Mouse (Mus musculus) forebrain, embryonic 15.5 days (tissue): Measurements from ENCODE around the gene Dupd1. TPM values are rescaled to one million over a fixed set of nuclear protein-coding genes. Genes with fewer than 3 reads are reported as not detected.

Experiments
- ATAC-seq: fragments of 200-750 bp; cut with Nextera tagmentation; replicated peaks from 2 replicates; pipeline ENCODE4 v1.8.0; 2017; ENCODE audit warnings: mild to moderate bottlenecking, moderate TSS enrichment, moderate library complexity
- H3K27ac ChIP-seq: fragments of 300-500 bp; sonication (generic); replicated peaks from 2 replicates; pipeline ENCODE4 v1.5.1; 2015; ENCODE audit warnings: mild to moderate bottlenecking, inconsistent platforms
- H3K27me3 ChIP-seq: fragments of 300-500 bp; sonication (generic); 2 replicates; pipeline ENCODE4 v1.6.1; 2015; ENCODE audit warnings: inconsistent platforms
- H3K36me3 ChIP-seq: fragments of 300-500 bp; sonication (generic); 2 replicates; pipeline ENCODE4 v1.6.1; 2015; ENCODE audit warnings: mild to moderate bottlenecking, inconsistent platforms
- H3K4me1 ChIP-seq: fragments of 300-500 bp; sonication (generic); 2 replicates; pipeline ENCODE4 v1.6.1; 2015; ENCODE audit warnings: inconsistent platforms
- H3K4me2 ChIP-seq: fragments of 300-500 bp; sonication (generic); replicated peaks from 2 replicates; pipeline ENCODE4 v1.6.1; 2015; ENCODE audit warnings: mild to moderate bottlenecking, inconsistent platforms
- H3K4me3 ChIP-seq: fragments of 300-500 bp; sonication (generic); 2 replicates; pipeline ENCODE4 v1.5.1; 2015; ENCODE audit warnings: mild to moderate bottlenecking, inconsistent platforms
- H3K9ac ChIP-seq: fragments of 300-500 bp; sonication (generic); replicated peaks from 2 replicates; pipeline ENCODE4 v1.6.1; 2015; ENCODE audit warnings: mild to moderate bottlenecking, inconsistent platforms
- H3K9me3 ChIP-seq: fragments of 300-500 bp; sonication (generic); 2 replicates; pipeline ENCODE4 v1.6.1; 2016; ENCODE audit warnings: inconsistent platforms
- WGBS: fragments of 180-500 bp; shearing (Covaris S2); methylation state at CpG from one replicate; pipeline ENCODE4 v1.1.7; 2015; ENCODE audit warnings: mixed read lengths; 5-methylcytosine and 5-hydroxymethylcytosine counted together
- polyA plus RNA-seq: library from polyadenylated mRNA; unstranded; fragments of >200 nt; fragmentation: Nextera tagmentation; extraction: Ambion mirVana; gene quantifications from 2 replicates; pipeline ENCODE4 v1.2.1, GENCODE M21; 2015

Gene Dupd1
- polyA plus RNA-seq, 1 experiment from 2014 or later = not detected

DNA sequence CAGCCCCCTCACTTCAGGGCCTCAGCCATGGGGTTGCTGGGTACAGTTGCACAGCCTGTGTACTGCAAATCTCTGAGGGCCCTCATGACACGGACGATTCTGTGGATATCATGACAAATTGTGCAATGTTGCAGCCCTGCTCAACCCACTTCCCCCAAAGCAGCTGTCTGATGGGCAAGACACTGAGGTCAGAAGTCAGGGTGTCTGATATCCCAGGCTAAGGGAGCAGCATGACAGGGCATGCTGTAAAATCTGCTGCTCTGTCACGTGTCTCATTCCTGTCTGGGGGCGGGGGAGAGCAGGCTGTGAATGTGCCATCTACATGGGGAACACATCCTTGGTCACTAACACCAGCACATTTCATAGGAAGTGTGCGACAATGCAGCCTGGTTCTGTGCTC is 30.8 kb upstream of the Dupd1 start:
- no peaks in the 10 kb centered on the region for H3K27me3 ChIP-seq
- no peaks in the 10 kb centered on the region for H3K36me3 ChIP-seq
- H3K4me3 ChIP-seq = no peak overlapping the region
- WGBS = 85% methylated on average over 5 of the region's 5 CpGs
- no peak overlapping the region for H3K9ac ChIP-seq
- H3K4me2 ChIP-seq = no peak overlapping the region
- H3K4me1 ChIP-seq = peaks cover 4% of the 10 kb centered on the region; the same call in 1 of the 2 replicates
- H3K27ac ChIP-seq = no peak overlapping the region
- H3K9me3 ChIP-seq = no peaks in the 10 kb centered on the region
- ATAC-seq = no peak

DNA sequence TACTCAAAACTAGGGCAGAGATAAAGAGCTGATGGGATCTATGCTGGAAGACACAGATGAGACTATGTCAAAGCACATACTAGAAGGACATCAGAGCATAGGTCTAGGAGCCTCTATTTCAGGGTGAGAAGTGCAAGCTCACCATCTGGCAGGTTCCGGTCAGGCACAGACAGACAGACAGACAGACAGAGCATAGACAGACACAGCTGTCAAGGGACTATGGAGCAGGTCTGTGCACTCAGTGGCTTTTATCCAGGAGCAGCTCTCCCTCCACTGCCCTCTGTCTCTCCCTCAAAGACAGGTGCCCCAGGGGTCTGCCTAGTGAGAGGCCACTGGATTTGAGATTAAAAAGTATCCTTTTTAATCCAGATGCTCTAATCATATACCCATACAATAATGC is 29.8 kb upstream of the Dupd1 start:
- Histone ChIP-seq H3K27me3 (no peaks in the 10 kb centered on the region), H3K4me2 (no peak overlapping the region), H3K27ac (no peak overlapping the region), H3K36me3 (no peaks in the 10 kb centered on the region), H3K9me3 (no peaks in the 10 kb centered on the region), H3K4me3 (no peak overlapping the region), H3K9ac (no peak overlapping the region), H3K4me1 (no peaks in the 10 kb centered on the region)
- ATAC-seq = no peak
- WGBS = 78% methylated on average over 1 of the region's 1 CpGs

DNA sequence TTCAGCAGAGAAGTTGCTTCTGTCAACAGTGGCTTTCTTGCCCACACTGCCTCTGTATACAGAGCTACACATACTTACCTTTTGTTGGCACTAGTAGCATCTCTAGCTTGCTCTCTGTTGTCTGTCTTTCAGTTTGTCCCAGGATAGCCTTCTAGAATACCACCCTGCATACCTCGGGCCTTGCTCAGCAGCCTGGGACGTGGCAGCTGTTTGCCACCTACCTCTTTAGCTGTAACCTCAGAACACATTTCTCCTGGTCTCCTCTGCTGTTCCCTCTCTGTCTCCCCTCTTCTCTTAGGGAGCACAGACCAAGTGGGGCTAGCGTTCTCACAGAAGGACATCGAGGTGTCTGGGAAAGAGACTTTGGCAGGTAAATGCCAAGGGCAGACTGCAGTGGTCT is 28.1 kb upstream of the Dupd1 start:
- Histone ChIP-seq H3K27ac (no peak overlapping the region), H3K27me3 (no peaks in the 10 kb centered on the region), H3K36me3 (no peaks in the 10 kb centered on the region), H3K9me3 (no peaks in the 10 kb centered on the region), H3K4me2 (no peak overlapping the region), H3K9ac (no peak overlapping the region), H3K4me1 (no peaks in the 10 kb centered on the region), H3K4me3 (no peak overlapping the region)
- ATAC-seq = no peak
- WGBS = 97% methylated on average over 4 of the region's 4 CpGs

DNA sequence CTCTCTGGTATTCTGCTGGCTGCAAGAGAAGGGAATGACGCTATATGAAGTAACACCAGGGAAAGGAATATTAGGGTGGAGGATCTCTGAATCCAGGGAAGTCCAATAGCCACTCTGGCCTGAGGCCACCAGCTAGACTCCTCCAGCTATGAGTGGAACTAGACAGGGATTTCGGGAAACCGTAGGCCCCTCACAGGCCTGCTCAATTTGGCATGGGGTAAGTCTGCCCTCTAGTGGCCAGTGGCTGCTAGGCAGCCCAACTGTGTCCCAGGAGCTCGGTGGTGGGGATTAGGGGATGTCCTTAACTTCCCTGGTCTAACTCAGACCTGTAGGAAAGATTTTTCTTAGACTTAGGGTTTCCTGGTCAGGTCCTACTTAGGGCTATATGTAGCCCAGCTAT is 27.4 kb upstream of the Dupd1 start:
- Histone ChIP-seq H3K4me2 (no peak overlapping the region), H3K36me3 (no peaks in the 10 kb centered on the region), H3K27me3 (no peaks in the 10 kb centered on the region), H3K4me1 (no peaks in the 10 kb centered on the region), H3K9ac (no peak overlapping the region), H3K27ac (no peak overlapping the region), H3K9me3 (no peaks in the 10 kb centered on the region), H3K4me3 (no peak overlapping the region)
- peak; percentile 89 for ATAC-seq
- 12% methylated on average over 4 of the region's 4 CpGs for WGBS

DNA sequence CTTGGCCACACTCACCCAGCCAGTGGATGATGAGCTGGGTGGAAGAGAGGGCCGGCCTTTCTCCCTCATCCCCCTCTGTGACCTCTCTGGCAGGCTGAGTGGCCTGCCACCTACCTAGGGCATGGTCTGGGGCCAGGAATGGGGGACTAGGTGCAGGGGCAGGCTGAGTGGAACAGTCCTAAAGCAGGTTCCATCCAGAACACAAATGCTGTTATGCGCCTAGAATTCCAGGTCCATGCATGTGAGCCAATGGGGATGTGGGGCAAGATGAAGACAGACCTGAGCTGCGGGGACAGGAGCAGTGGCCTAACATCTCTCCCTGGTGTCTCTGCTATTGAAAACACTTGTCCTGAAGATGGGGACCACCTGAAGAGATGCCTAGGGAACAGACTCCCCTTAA is 26.9 kb upstream of the Dupd1 start:
- no peaks in the 10 kb centered on the region for H3K36me3 ChIP-seq
- no peak overlapping the region for H3K4me3 ChIP-seq
- ATAC-seq = peak; percentile 41
- H3K27ac ChIP-seq = no peak overlapping the region
- H3K9me3 ChIP-seq = no peaks in the 10 kb centered on the region
- no peak overlapping the region for H3K9ac ChIP-seq
- no peaks in the 10 kb centered on the region for H3K4me1 ChIP-seq
- no peaks in the 10 kb centered on the region for H3K27me3 ChIP-seq
- 91% methylated on average over 3 of the region's 3 CpGs for WGBS
- no peak overlapping the region for H3K4me2 ChIP-seq

DNA sequence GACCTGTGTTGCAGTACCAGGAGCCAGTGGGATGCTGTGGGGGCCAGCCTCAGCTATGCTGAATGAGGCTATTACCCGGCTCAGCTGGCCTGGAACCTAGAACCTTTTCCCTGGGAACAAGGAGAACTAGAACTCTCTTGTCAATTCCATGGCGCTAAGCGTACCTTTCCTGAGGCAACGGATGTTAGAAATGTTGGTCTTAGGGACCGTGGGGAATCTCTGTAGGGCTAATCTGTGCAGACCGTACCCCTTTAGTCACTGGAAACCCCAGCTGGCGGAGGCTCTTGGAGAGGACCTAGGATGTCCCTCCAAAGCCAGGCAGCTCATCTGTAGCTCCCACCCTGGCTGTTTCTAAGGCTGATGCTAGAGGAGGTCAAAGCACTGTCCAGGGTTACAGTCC is 26.0 kb upstream of the Dupd1 start:
- 94% methylated on average over 7 of the region's 7 CpGs for WGBS
- H3K36me3 ChIP-seq = no peaks in the 10 kb centered on the region
- ATAC-seq = no peak
- H3K27ac ChIP-seq = no peak overlapping the region
- H3K9ac ChIP-seq = no peak overlapping the region
- H3K27me3 ChIP-seq = no peaks in the 10 kb centered on the region
- no peaks in the 10 kb centered on the region for H3K4me1 ChIP-seq
- H3K4me2 ChIP-seq = no peak overlapping the region
- H3K9me3 ChIP-seq = no peaks in the 10 kb centered on the region
- no peak overlapping the region for H3K4me3 ChIP-seq

DNA sequence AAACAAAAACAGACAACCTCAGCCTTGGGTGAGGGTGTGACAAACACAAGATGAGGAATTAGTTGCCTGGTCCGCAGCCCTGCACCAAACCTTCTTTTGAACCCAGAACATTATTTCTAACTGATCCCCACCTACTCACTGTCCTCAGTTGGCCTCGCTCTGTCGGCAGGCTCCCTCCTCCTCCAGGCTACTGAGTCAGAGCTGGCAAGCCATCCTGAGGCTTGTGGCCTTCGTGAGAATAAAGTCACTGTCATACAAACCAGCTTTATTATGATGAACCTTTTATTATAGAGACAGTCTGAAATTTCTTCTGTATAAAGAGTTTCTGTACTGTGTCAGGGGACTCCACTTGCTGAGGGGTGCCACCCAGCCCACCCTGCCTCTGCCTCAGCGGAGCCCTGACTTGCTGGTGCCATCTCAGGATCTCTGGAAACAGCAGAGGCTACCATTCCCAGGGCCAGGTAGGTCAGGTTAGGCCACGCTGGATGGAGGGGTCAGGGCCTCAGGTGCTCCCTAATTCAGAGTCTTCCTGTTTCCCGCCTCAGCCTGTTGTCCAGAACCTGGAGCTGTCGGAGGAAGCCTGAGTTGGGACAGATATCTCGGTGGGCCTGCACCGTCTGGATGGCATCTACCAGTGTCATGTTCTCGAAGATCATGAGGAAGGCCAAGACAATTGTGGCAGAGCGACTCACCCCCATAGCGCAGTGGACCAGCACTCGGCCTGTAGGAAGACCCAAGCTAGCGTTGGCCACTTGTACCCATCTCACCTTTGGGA is 18.9 kb upstream of the Dupd1 start:
- no peak for ATAC-seq
- no peaks in the 10 kb centered on the region for H3K9me3 ChIP-seq
- no peaks in the 10 kb centered on the region for H3K27me3 ChIP-seq
- no peak overlapping the region for H3K4me3 ChIP-seq
- H3K36me3 ChIP-seq = no peaks in the 10 kb centered on the region
- no peak overlapping the region for H3K27ac ChIP-seq
- 92% methylated on average over 15 of the region's 15 CpGs for WGBS
- H3K9ac ChIP-seq = no peak overlapping the region
- H3K4me2 ChIP-seq = no peak overlapping the region
- H3K4me1 ChIP-seq = no peaks in the 10 kb centered on the region

DNA sequence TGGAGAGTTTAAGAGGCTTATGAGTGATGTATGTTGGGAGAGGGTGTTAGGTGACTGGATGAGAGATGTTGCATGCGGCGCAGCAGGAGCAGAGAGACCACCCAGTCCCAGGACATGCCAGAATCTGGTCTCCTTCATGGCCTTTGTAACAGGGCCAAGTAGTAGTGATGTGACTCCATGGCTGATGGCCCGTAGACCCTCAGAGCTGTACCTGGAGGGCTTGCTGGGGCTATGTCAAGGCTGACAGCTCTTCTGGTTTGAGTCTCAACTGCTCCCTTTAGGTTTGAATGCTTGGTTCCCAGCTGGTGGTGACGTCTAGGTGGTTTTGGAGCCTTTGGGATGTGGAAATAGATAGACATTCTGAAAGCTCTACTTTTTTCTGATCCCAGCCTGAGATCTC is 15.6 kb upstream of the Dupd1 start:
- H3K9ac ChIP-seq = no peak overlapping the region
- no peak overlapping the region for H3K4me3 ChIP-seq
- no peaks in the 10 kb centered on the region for H3K27me3 ChIP-seq
- H3K27ac ChIP-seq = no peak overlapping the region
- no peaks in the 10 kb centered on the region for H3K9me3 ChIP-seq
- no peak for ATAC-seq
- no peaks in the 10 kb centered on the region for H3K4me1 ChIP-seq
- no peaks in the 10 kb centered on the region for H3K36me3 ChIP-seq
- 93% methylated on average over 4 of the region's 4 CpGs for WGBS
- no peak overlapping the region for H3K4me2 ChIP-seq

DNA sequence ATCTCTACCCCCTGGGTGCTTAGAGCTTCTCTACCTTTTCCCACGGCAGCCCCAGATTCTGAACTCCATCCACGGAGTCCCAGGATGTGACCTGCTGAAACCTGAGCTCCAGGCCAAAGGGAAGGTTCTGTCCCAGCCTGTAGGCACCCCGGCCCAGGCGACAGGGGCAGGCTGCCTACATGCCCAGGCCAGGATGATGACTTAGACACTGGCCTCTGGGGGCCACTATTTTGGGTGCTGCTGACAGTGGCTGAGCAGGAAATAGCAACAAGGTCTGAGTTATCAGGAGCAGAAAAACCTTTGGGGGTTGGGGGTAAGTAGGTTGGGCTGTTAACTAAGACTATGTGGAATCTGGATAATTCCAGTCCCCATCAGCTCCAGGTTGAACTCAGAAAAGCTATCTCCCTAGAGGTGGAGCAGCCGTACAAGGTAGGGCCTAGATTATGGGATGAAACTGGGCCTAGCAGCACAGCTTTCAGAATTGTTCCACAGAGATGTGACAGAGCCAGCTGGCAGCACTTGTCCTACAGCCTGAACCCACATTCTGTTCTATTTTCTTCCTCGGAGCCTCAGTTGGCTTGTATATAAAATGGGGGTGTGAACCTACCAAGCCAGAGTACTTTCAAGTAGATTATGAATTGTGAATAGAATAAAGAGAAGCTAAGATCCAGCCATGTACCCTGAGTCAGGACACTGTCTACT is 14.8 kb upstream of the Dupd1 start:
- Histone ChIP-seq H3K4me2 (no peak overlapping the region), H3K36me3 (no peaks in the 10 kb centered on the region), H3K4me3 (no peak overlapping the region), H3K27me3 (no peaks in the 10 kb centered on the region), H3K4me1 (no peaks in the 10 kb centered on the region), H3K9me3 (no peaks in the 10 kb centered on the region), H3K9ac (no peak overlapping the region), H3K27ac (no peak overlapping the region)
- 85% methylated on average over 6 of the region's 6 CpGs for WGBS
- no peak for ATAC-seq

DNA sequence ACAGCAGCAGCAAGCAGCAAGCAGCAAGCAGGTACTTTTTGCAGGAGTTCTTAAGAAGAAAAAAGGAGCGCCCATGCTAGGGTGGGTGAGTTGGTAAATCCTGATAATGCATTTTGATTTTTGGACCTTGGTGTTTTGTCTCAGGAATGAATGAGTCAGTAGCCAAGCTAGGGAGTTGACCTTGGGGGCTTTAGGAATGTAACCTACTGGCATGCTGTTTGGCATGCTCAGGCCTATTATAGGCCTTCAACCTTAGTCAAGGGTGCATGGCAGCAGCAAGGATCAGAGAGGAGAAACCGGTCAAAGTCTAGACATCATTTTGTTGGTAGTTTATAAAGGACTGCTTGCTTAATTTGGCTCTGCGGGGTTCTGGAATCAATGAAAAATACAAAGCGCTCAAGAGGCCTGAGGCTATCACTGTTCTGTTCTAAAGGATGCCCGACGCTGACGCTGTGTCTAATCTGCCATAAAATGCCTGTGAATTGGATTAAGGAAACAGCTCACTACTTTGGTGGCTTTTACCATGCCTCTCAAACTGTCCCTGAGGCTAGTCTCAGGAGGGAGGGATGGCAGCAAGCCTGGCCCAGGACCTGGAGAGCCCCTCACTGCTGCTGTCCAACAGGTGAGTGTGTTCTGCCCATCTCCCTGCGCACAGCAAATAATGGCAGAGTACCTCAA is 7.8 kb upstream of the Dupd1 start:
- no peak overlapping the region for H3K4me2 ChIP-seq
- H3K27me3 ChIP-seq = no peaks in the 10 kb centered on the region
- ATAC-seq = no peak
- no peak overlapping the region for H3K9ac ChIP-seq
- no peaks in the 10 kb centered on the region for H3K36me3 ChIP-seq
- WGBS = 47% methylated on average over 8 of the region's 8 CpGs
- H3K27ac ChIP-seq = no peak overlapping the region
- no peaks in the 10 kb centered on the region for H3K9me3 ChIP-seq
- no peak overlapping the region for H3K4me3 ChIP-seq
- peaks cover 8% of the 10 kb centered on the region for H3K4me1 ChIP-seq

DNA sequence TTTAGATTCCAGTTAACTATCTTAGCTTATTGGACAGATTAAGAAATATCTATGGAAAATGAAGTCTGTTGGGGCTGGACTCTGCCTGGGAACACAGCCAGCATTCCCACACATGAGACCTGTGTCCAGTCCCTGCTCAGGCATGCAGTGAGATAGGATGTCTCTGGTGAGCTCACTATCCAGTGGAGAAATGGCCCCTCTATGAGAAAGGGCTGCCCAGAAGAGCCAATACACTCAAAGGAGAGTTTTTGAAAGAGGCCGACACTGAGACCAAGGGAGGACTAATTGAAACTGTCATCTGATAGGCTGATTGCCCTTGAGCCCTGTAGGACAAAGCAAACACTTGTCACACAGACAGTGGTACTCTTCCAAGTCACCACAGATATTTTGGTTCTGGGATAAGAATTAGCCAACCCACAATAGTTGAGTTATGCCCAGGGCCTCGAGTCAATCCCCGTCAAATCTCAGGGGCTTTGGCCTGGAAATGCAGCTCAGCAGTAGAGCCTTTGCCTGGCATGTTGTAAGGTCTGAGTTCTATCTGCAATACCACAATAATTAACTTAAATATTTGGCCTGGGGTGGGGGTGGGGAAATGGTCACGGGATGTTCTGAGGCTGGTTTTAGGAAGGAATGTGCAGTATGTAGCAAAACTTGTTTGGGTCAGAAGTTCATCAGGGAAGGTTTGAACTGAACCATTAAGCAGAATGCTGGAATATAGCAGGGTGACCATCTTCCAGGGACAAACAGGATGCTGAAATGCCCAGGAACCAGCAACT is 6.2 kb upstream of the Dupd1 start:
- Histone ChIP-seq H3K9ac (no peak overlapping the region), H3K36me3 (no peaks in the 10 kb centered on the region), H3K4me1 (peaks cover 8% of the 10 kb centered on the region), H3K27ac (no peak overlapping the region), H3K9me3 (no peaks in the 10 kb centered on the region), H3K4me3 (no peak overlapping the region), H3K4me2 (no peak overlapping the region), H3K27me3 (no peaks in the 10 kb centered on the region)
- ATAC-seq = no peak
- WGBS = 88% methylated on average over 4 of the region's 4 CpGs
